Mouse (Mus musculus) spleen, adult 2 months (tissue): ENCODE results near the gene Cyp2s1. TPM values are rescaled to one million over a fixed set of nuclear protein-coding genes. Genes with fewer than 3 reads are reported as not detected.
A peak's percentile ranks its signal among the peaks of the same experiment; 100 is the strongest.

Experiments
- DNase-seq, 2 experiments: peaks; one replicate each; pipeline versions ENCODE4 v3.0.0 to v3.0.0-alpha.2; 2012 to 2021; ENCODE audit warnings: low spot score in 2 of 2, low read depth in 1 of 2
- H3K27ac ChIP-seq: fragments of 200-500 bp; 2 replicates; pipeline ENCODE4 v1.5.1; 2012; ENCODE audit warnings: low read length, inconsistent platforms; ENCODE audit not compliant: insufficient read depth
- H3K27me3 ChIP-seq: fragments of 200-500 bp; 2 replicates; pipeline ENCODE4 v1.6.1; 2012; ENCODE audit warnings: mild to moderate bottlenecking, moderate library complexity, low read length, inconsistent platforms; ENCODE audit not compliant: control insufficient read depth, insufficient read depth
- H3K36me3 ChIP-seq: fragments of 200-500 bp; 2 replicates; pipeline ENCODE4 v1.6.1; 2012; ENCODE audit warnings: mild to moderate bottlenecking, low read length, inconsistent platforms; ENCODE audit not compliant: control insufficient read depth, insufficient read depth
- H3K4me1 ChIP-seq: fragments of 200-500 bp; 2 replicates; pipeline ENCODE4 v1.6.1; 2011; ENCODE audit warnings: inconsistent platforms; ENCODE audit not compliant: control insufficient read depth, insufficient read depth, insufficient read length
- H3K4me3 ChIP-seq: fragments of 200-500 bp; 2 replicates; pipeline ENCODE4 v1.5.1; 2011; ENCODE audit warnings: mild to moderate bottlenecking, inconsistent platforms; ENCODE audit not compliant: insufficient read depth, insufficient read length; ENCODE audit errors: extremely low read depth
- CTCF ChIP-seq: fragments of 200-500 bp; IDR thresholded peaks from 2 replicates; pipeline ENCODE4 v1.5.1; 2011; ENCODE audit warnings: mild to moderate bottlenecking, inconsistent platforms; ENCODE audit not compliant: insufficient read depth, insufficient read length, insufficient replicate concordance; ENCODE audit errors: extremely low read depth
- POLR2A ChIP-seq: fragments of 200-500 bp; IDR thresholded peaks from 2 replicates; pipeline ENCODE4 v1.6.1; 2011; ENCODE audit warnings: low read depth, low read length, inconsistent platforms
- WGBS: fragments of 180-500 bp; shearing (Covaris S2); methylation state at CpG from one replicate; pipeline ENCODE4 v1.1.7; 2018; 5-methylcytosine and 5-hydroxymethylcytosine counted together
- polyA plus RNA-seq: library from polyadenylated mRNA; depleted of rRNA; stranded (reverse); fragments of >200 nt; gene quantifications from 2 replicates; pipeline ENCODE4 v1.2.3, GENCODE M21; 2012

Cyp2s1 gene
- polyA plus RNA-seq, 1 experiment: 2.9 TPM

DNA sequence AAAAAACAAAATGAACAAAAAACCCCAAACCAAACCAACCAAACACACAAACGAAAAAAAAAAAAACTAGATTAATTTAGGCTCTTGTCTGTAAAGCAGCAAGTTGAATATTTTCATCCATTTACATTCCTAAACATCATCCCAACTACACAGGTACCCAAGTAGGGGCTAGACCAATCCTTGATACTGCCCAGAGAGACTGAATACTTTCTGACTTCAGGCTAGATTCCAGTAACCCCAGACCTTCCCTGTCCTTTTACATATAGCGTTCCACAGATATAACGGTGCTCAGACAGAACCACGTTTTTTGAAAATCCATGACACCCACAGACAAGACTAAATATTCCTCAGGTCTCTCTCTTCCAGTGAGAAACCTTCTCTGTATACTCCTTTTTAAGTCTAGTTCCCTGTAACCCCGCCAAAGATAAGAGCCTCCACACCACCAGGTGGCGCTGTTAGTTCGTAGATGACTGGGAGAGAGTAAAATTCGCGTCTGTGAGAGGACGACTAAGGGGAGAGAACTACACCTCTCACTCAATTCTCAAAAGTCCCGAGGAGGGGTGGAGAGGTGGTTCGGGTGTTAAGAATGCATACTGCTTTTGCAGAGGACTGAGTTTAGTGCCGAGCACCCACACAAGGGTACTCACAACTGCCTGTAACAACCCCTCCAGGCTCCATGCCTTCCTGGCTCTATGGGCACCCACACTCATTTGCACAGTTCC is 31.2 kb upstream of the Cyp2s1 start:
- Histone ChIP-seq H3K4me3 (peak overlapping the region; percentile 46; the same call in 1 of the 2 replicates), H3K27ac (peak overlapping the region; percentile 26; the same call in 1 of the 2 replicates), H3K27me3 (no peaks in the 10 kb centered on the region), H3K4me1 (no peaks in the 10 kb centered on the region), H3K36me3 (no peaks in the 10 kb centered on the region)
- TF ChIP-seq POLR2A: no peak
- TF ChIP-seq CTCF: peak; percentile 58; the same call in 1 of the 2 replicates
- WGBS: 14% methylated on average over 13 of the region's 13 CpGs
- DNase-seq: peak; percentile 65 to 83

DNA sequence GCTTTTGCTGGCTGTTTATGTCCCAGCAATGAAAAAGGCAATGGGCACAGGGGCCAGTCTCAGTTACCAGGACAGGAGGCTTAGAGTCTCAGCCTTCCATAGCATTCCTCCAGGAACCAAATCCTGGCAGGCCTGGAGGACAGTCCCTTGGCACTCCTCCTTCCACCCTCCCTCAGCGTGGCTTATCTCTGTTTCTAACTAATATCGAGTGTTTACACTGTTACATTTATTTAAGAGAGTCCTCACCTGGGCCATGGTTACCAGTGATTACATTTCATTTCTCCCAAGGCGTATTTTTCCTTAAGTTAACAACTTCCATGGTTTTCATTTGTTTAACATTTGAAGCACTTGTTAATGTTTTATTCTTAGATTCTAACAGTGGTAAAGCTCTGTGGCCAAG is 28.2 kb upstream of the Cyp2s1 start:
- Histone ChIP-seq H3K27me3 (no peaks in the 10 kb centered on the region), H3K4me3 (no peak overlapping the region), H3K4me1 (no peaks in the 10 kb centered on the region), H3K27ac (no peak overlapping the region), H3K36me3 (no peaks in the 10 kb centered on the region)
- WGBS: 89% methylated on average over 3 of the region's 3 CpGs
- no peak for DNase-seq
- TF ChIP-seq POLR2A (no peak), CTCF (no peak)

DNA sequence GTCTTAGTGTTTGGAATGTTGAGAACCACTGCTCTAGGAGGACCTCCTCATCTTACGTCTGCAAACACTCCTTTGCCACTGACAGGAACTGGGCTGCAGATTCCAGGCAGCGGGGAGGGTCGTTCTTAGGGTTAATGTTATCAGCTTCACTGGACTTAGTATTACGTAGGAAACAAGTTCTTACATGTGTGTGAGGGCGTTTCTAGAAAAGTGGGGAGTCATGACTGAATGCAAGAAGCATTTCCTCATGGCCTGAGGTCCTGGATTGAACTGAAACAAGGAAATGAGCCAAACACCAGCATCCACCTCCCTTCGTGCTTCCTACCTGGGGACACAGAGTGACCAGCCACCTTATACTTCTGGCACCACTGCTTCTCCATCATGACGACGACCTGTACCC is 27.7 kb upstream of the Cyp2s1 start:
- no peaks in the 10 kb centered on the region for H3K36me3 ChIP-seq
- no peak overlapping the region for H3K4me3 ChIP-seq
- TF ChIP-seq POLR2A (no peak), CTCF (no peak)
- no peaks in the 10 kb centered on the region for H3K4me1 ChIP-seq
- H3K27me3 ChIP-seq: no peaks in the 10 kb centered on the region
- H3K27ac ChIP-seq: no peak overlapping the region
- 75% methylated on average over 8 of the region's 8 CpGs for WGBS
- no peak for DNase-seq

DNA sequence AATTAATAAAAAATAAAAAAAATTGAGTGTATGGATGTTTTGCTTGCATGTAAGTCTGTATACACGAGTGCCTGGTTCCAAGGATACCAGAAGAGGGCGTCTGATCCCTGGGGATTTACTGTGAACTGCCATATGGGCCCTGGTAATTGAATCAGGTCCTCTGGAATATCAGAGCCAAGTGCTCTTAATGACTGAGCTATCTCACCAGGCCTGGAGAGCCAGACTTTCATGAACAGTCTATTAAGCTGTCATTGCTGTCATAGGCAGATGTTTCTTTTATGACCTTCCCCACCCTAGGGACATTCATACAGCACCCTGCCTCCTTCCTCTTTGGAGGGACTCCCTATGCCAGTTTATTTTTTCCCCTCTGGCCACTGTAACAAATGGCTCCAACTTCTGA is 26.8 kb upstream of the Cyp2s1 start:
- no peaks in the 10 kb centered on the region for H3K27me3 ChIP-seq
- TF ChIP-seq POLR2A (no peak), CTCF (no peak)
- no peaks in the 10 kb centered on the region for H3K4me1 ChIP-seq
- WGBS: 60% methylated on average over 2 of the region's 2 CpGs
- no peak for DNase-seq
- no peak overlapping the region for H3K27ac ChIP-seq
- no peaks in the 10 kb centered on the region for H3K36me3 ChIP-seq
- no peak overlapping the region for H3K4me3 ChIP-seq

DNA sequence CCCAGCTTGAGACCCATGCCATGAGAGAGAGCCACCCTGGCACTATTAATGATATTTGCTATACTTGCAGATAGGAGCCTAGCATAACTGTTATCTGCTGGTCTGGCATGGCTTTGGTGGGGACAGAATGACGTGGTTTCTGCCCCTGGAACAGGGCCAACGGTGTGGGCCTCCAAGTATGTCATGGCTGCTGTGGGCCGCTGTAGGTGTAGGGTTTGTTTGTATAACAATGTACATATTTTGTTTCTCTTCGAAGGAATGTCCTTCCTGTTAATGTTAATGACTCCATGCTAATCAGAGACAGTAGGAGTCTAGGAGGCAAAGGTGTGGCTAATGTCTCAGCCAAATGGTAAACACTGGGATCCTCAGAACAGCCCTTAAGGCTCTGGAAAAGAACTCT is 24.2 kb upstream of the Cyp2s1 start:
- Histone ChIP-seq H3K27me3 (no peaks in the 10 kb centered on the region), H3K36me3 (no peaks in the 10 kb centered on the region), H3K4me3 (no peak overlapping the region), H3K4me1 (no peaks in the 10 kb centered on the region), H3K27ac (no peak overlapping the region)
- TF ChIP-seq POLR2A (no peak), CTCF (no peak)
- WGBS: 75% methylated on average over 4 of the region's 4 CpGs
- DNase-seq: no peak

DNA sequence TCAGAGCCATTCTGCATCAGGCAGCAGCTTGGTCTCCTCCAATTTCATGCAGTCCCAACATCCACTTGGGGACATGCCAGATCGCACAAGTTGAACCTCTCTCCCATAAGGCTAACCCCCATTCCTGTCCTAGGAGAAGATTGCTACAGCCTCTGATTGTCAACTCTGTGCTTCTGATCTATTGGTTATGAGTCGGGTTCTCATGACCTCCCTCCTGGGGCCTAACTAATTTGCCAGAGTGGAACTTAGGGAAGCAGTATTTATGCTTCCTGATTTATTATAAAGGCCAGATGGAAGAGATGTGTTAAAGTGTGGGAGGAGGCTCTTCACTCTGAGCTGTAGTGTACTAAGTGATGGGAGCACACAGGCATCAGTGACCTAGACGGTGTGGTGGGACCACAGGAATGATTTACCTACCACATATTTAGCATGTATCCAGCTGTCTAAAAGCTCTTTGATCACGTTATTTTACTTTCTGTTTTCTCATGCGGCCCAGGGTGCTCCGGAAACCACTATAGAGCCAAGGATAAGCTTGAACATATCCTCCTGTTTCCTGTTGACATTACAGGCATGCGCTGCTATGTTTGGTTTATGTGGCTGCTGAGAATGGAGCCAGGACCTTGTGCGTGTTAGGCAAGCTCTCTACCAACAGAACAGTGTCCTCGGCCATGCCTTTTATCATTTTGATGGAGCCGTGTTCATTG is 18.6 kb upstream of the Cyp2s1 start:
- DNase-seq: peak; percentile 15 to 36
- Histone ChIP-seq H3K4me1 (no peaks in the 10 kb centered on the region; the same call in 1 of the 2 replicates), H3K36me3 (no peaks in the 10 kb centered on the region), H3K4me3 (no peak overlapping the region), H3K27me3 (no peaks in the 10 kb centered on the region), H3K27ac (peak overlapping the region; percentile 72)
- no peak for TF ChIP-seq POLR2A
- no peak for TF ChIP-seq CTCF
- WGBS: 50% methylated on average over 10 of the region's 10 CpGs
